Mouse (Mus musculus) forebrain, embryonic 14.5 days (tissue): ENCODE data around the gene H2-M5. TPM values are rescaled to one million over a fixed set of nuclear protein-coding genes. Genes with fewer than 3 reads are reported as not detected.
"Not testable (repeated sequence)": the region's sequence is repeated elsewhere in the genome, so short reads cannot be mapped to it uniquely, and the experiment has no call there.

ENCODE experiments used
- ATAC-seq: fragments of 200-750 bp; cut with Nextera tagmentation; 2 replicates; pipeline ENCODE4 v1.8.0; 2017; ENCODE audit warnings: mild to moderate bottlenecking, moderate library complexity
- DNase-seq: peaks from one replicate; pipeline ENCODE4 v3.0.0-alpha.2; 2015; ENCODE audit warnings: low spot score
- H3K27ac ChIP-seq: fragments of 300-500 bp; sonication (generic); 2 replicates; pipeline ENCODE4 v1.5.1; 2014; ENCODE audit warnings: low read depth, mild to moderate bottlenecking, control low read depth, low read length, moderate library complexity
- H3K27me3 ChIP-seq: fragments of 300-500 bp; sonication (generic); replicated peaks from 2 replicates; pipeline ENCODE4 v1.6.1; 2014; ENCODE audit warnings: low read length, control low read depth, mixed read lengths; ENCODE audit not compliant: control insufficient read depth, insufficient read depth
- H3K36me3 ChIP-seq: fragments of 300-500 bp; sonication (generic); 2 replicates; pipeline ENCODE4 v1.6.1; 2014; ENCODE audit warnings: low read length, control low read depth; ENCODE audit not compliant: control insufficient read depth, insufficient read depth
- H3K4me1 ChIP-seq: fragments of 300-500 bp; sonication (generic); 2 replicates; pipeline ENCODE4 v1.6.1; 2014; ENCODE audit warnings: antibody characterized with exemption, low read length, control low read depth; ENCODE audit not compliant: control insufficient read depth, insufficient read depth
- H3K4me2 ChIP-seq: fragments of 300-500 bp; sonication (generic); 2 replicates; pipeline ENCODE4 v1.6.1; 2014; ENCODE audit warnings: mild to moderate bottlenecking, control low read depth, low read length
- H3K4me3 ChIP-seq: fragments of 300-500 bp; sonication (generic); 2 replicates; pipeline ENCODE4 v1.5.1; 2014; ENCODE audit warnings: low read depth, low read length, control low read depth
- H3K9ac ChIP-seq: fragments of 300-500 bp; sonication (generic); 2 replicates; pipeline ENCODE4 v1.6.1; 2014; ENCODE audit warnings: mild to moderate bottlenecking, low read length, control low read depth, moderate library complexity
- H3K9me3 ChIP-seq: fragments of 300-500 bp; sonication (generic); replicated peaks from 2 replicates; pipeline ENCODE4 v1.6.1; 2016; ENCODE audit warnings: low read length, control low read depth, mixed read lengths; ENCODE audit not compliant: control insufficient read depth
- WGBS: fragments of 180-500 bp; shearing (Covaris S2); extraction: QIAGEN DNeasy Blood & Tissue Kit; methylation state at CpG from one replicate; pipeline ENCODE4 v1.1.7; 2014; 5-methylcytosine and 5-hydroxymethylcytosine counted together
- polyA plus RNA-seq: library from polyadenylated mRNA; unstranded; fragments of >200 nt; fragmentation: Nextera tagmentation; extraction: Ambion mirVana; gene quantifications from 2 replicates; pipeline ENCODE4 v1.2.1, GENCODE M21; 2014

Gene H2-M5
- polyA plus RNA-seq, 1 experiment from 2014 or later: 0.77 TPM

DNA sequence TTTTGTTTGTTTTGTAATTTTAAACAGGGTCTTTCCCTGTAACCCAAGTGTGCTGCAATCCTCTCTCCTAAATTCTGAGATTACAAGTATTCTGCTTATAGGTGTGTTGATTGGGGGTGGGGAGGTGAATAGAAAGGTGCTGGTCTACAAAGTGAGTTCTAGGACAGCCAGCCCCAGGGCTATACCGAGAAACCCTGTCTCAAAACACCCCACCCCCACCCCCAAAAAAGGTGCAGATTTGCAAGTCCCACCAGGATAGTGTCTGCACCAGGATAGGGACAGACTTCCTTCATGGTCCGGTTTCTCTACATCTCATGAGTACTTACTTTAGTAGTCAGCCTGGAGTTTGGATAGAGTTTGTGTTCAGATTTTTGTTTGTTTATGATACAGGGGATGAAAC, 9.1 kb upstream of the H2-M5 start:
- no peak overlapping the region for H3K9ac ChIP-seq
- H3K9me3 ChIP-seq: no peaks in the 10 kb centered on the region
- DNase-seq (no peak), ATAC-seq (no peak)
- no peaks in the 10 kb centered on the region for H3K36me3 ChIP-seq
- H3K27me3 ChIP-seq: no peaks in the 10 kb centered on the region
- no peak overlapping the region for H3K4me2 ChIP-seq
- no peak overlapping the region for H3K4me3 ChIP-seq
- no peak overlapping the region for H3K27ac ChIP-seq
- H3K4me1 ChIP-seq: no peaks in the 10 kb centered on the region; the same call in 1 of the 2 replicates
- WGBS: 76% methylated on average over 2 of the region's 2 CpGs

- no peaks in the 10 kb centered on the region for H3K4me1 ChIP-seq
- 32% methylated on average over 7 of the region's 7 CpGs for WGBS
Measured at GRCm38 (mm10) chr17:36997033-36997735, 7.8 kb upstream of the H2-M5 start.

DNA sequence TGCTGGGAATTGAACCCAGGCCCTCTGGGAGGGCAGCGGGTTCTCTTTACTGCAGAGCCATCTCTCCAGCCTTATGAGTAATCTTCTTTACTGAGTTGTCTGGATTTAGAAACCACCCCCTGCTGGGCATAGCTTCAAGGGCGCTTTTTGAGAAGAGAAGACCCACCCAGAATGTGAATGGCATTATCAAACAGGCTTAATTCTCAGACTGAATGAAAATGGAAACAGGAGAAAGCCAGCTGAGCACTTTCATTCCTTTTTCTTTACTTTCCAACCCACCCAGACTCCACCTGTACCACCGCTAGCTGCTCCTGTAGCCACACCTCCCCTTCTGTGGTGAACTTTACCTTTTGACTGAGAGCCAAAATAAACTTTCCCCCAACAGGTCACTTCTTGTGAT, 6.1 kb upstream of the H2-M5 start:
- no peak overlapping the region for H3K4me3 ChIP-seq
- H3K36me3 ChIP-seq: no peaks in the 10 kb centered on the region
- 47% methylated on average over 3 of the region's 3 CpGs for WGBS
- no peaks in the 10 kb centered on the region for H3K9me3 ChIP-seq
- H3K27ac ChIP-seq: no peak overlapping the region
- H3K9ac ChIP-seq: no peak overlapping the region
- H3K4me2 ChIP-seq: no peak overlapping the region
- DNase-seq: no peak
- ATAC-seq: no peak
- no peaks in the 10 kb centered on the region for H3K4me1 ChIP-seq
- H3K27me3 ChIP-seq: no peaks in the 10 kb centered on the region

More at GRCm38 (mm10) chr17:36997033-36997735, 7.8 kb upstream of the H2-M5 start:
- Histone ChIP-seq H3K4me3 (no peak overlapping the region), H3K27me3 (no peaks in the 10 kb centered on the region), H3K9ac (no peak overlapping the region), H3K27ac (no peak overlapping the region), H3K36me3 (no peaks in the 10 kb centered on the region), H3K9me3 (no peaks in the 10 kb centered on the region), H3K4me2 (no peak overlapping the region)
- ATAC-seq (0 out of 2 replicates have a peak, but pooled peaks have one; percentile 37), DNase-seq (peak; percentile 82)

DNA sequence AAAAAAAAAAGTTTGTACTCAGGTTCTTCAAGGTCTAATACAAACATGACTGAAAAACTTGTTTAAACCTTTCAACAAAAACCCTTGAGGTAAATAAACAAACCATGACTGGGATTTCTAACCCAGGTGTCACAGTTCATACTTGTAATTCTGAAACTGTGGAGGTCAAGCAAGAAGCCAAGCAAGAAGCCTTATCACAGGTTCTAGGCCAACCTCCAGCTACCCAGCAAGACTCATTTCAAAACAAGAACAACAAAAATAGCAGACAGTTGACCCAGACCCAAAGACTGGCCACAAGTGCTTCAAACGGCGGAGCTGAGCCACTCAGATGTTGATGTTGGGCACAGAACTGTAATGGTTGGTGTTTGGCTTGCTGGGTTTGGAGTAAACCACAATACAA, 5.2 kb upstream of the H2-M5 start:
- DNase-seq (no peak), ATAC-seq (no peak)
- Histone ChIP-seq H3K27me3 (peaks cover under 1% of the 10 kb centered on the region; the same call in 1 of the 2 replicates), H3K27ac (no peak overlapping the region), H3K4me2 (no peak overlapping the region), H3K4me3 (no peak overlapping the region), H3K9ac (no peak overlapping the region), H3K4me1 (no peaks in the 10 kb centered on the region), H3K36me3 (no peaks in the 10 kb centered on the region), H3K9me3 (no peaks in the 10 kb centered on the region)
- WGBS: 93% methylated on average over 2 of the region's 2 CpGs

DNA sequence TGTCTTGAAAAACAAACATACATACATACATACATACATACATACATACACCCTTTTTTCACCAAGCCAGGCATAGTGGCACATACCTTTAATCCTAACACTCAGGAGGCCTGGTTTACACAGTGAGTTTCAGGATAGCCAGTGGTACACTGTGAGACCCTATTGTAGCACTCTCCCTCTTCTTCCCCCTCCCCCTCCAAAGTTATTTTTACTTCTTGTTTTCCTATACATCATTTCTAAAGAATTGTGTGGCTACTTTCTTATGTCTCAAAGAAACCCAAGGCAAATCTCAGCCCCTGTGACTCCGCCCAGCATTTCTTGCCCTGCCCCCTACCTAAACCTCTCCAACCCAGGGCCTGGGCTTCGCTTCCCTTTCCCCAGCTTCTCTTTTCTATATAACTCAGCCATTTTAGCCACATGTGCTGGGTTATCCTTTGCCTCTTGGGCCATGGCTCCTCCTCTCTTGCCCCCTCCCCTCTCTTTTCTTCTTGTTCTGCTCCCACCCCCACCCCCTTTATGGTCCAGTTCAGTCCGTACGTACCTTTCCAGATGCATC, 4.5 kb upstream of the H2-M5 start:
- H3K4me1 ChIP-seq: no peaks in the 10 kb centered on the region
- H3K27me3 ChIP-seq: peaks cover 7% of the 10 kb centered on the region
- H3K36me3 ChIP-seq: no peaks in the 10 kb centered on the region
- no peak overlapping the region for H3K27ac ChIP-seq
- H3K4me2 ChIP-seq: no peak overlapping the region
- H3K9ac ChIP-seq: no peak overlapping the region
- no peak overlapping the region for H3K4me3 ChIP-seq
- DNase-seq: no peak
- WGBS: 87% methylated on average over 4 of the region's 4 CpGs
- ATAC-seq: no peak
- H3K9me3 ChIP-seq: no peaks in the 10 kb centered on the region

GRCm38 (mm10) chr17:36992336-36993104, 3.2 kb upstream of the H2-M5 start:
- peaks cover 17% of the 10 kb centered on the region for H3K27me3 ChIP-seq
- H3K36me3 ChIP-seq: no peaks in the 10 kb centered on the region
- no peak overlapping the region for H3K27ac ChIP-seq
- no peaks in the 10 kb centered on the region for H3K4me1 ChIP-seq
- H3K4me2 ChIP-seq: no peak overlapping the region
- H3K9ac ChIP-seq: no peak overlapping the region
- no peaks in the 10 kb centered on the region for H3K9me3 ChIP-seq
- no peak for ATAC-seq
- no peak overlapping the region for H3K4me3 ChIP-seq
- DNase-seq: no peak
- WGBS: 79% methylated on average over 3 of the region's 3 CpGs

- not testable (repeated sequence) for H3K4me1 ChIP-seq, H3K4me2 ChIP-seq, H3K27ac ChIP-seq, H3K36me3 ChIP-seq, ATAC-seq, H3K9ac ChIP-seq, H3K4me3 ChIP-seq, DNase-seq, H3K9me3 ChIP-seq
- H3K27me3 ChIP-seq: peaks cover 17% of the 10 kb centered on the region
- 91% methylated on average over 5 of the region's 6 CpGs for WGBS
Measured at GRCm38 (mm10) chr17:36990630-36991029, 1.3 kb upstream of the H2-M5 start.

DNA sequence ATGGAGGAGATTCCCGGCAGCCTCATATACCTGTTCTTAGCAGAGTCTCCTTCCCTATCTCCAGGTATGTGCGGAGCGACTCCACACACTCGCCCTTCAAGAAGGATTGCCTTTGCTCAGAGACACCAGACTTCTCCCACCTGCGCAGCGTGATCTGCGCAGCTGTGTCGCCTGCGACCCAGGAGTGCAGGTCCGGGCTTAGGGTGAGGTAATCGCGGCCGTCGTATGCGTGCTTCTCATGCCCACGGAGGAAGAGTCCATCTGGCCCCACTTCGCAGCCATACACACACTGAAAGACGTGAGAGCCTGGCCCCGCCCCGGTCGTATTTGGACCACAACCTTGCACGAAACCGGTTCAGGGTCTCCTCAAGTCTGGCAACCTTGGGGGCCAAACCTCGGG, 862 bp downstream of the H2-M5 start:
- H3K9ac ChIP-seq: 0 out of 2 replicates have a peak overlapping the region, but pooled peaks have one; percentile 8
- peaks cover 17% of the 10 kb centered on the region for H3K27me3 ChIP-seq
- DNase-seq (no peak), ATAC-seq (no peak)
- H3K9me3 ChIP-seq: no peaks in the 10 kb centered on the region
- H3K4me2 ChIP-seq: 0 out of 2 replicates have a peak overlapping the region, but pooled peaks have one; percentile 12
- H3K36me3 ChIP-seq: no peaks in the 10 kb centered on the region
- WGBS: 8% methylated on average over 24 of the region's 24 CpGs
- no peaks in the 10 kb centered on the region for H3K4me1 ChIP-seq
- no peak overlapping the region for H3K27ac ChIP-seq
- H3K4me3 ChIP-seq: no peak overlapping the region
